Mouse (Mus musculus) cerebellum, postnatal 4 days (tissue): ENCODE data around the gene Maob.

Experiments used
- DNase-seq, 2 experiments: peaks; one replicate each; pipeline ENCODE4 v3.0.0; 2022; ENCODE audit warnings: low spot score in 2 of 2, mixed read lengths in 1 of 2

Maob gene

GRCm38 (mm10) chrX:16817261-16817769 is at the start of gene Maob:
Gene Maob, minus strand, starts transcription at chrX:16817366.
- peak in 1 of 2 experiments; percentile 6 for DNase-seq

GRCm38 (mm10) chrX:16860244-16860643 is 43.1 kb upstream of the Maob start:
- DNase-seq: no peak

DNA sequence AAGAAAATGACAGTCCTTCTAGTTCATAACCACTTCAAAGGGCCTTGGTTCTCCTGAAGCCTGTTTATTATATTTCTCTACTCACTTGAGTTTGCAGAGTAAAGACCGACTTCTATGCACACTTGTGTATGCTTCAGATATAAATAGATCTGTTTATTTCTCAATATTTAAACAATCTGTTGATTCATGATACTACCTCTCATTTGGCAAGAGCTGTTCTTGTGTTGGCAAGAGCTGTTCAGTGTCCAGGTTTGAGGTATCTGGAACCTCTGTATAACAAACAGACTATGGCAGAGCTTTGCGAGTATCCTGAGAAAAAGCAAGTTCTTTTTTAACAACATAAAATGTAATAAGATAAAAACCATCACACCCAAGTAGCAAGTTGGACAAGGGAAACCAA is 28.9 kb upstream of the Maob start:
- DNase-seq: no peak

- no peak for DNase-seq
Observed at GRCm38 (mm10) chrX:16841443-16841842, 24.3 kb upstream of the Maob start.

DNA sequence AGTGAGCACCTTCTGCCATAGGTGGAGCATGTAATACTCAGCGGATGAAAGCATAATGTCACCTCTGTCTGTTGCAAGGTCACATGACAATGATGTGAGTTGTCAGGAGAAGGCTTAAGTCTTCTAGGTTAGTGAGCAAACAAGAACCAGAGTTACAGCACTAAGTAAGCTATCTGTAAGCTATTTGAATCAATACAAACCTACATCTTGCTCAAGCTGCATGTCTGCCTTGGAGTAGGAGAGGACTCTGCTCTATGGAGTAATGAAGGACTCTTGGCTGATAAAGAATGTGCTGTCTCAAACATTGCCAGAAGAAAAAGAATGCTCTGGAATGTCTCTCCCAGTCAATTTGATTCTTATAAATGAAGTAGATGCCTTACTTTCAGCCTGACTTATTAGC is 20.1 kb upstream of the Maob start:
- no peak for DNase-seq

DNA sequence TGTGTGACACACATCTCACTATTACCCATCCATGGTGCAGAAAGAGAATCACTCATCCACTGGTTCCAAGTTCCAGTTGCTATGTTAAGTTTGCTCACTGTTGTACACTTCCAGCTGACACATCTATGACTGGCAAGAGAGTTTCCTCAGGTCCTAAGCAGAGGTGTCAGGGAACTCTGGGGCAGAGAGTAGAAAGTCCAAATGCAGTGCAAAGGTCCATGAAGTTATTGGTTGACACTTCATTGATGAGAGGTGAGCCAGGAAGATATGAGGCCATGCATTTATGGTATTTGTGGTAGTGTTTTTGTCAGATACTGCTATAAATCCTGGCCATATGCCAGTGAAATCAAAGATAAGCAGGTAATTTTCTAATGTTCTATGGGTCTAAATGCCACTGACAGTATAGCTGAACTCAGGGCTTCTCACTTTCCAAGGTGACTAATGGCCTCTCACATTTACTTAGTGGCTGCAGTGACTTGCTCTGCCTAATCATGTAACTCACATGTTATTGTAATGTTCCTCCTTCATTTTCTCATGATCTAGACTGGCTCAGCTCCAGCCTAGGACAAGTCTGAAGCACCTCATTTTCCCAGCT is 19.4 kb upstream of the Maob start:
- no peak for DNase-seq

- DNase-seq: no peak
Observed at GRCm38 (mm10) chrX:16826028-16826427, 8.9 kb upstream of the Maob start.

- no peak for DNase-seq
Observed at GRCm38 (mm10) chrX:16815965-16816364, 1.2 kb downstream of the Maob start.

- no peak for DNase-seq
Observed at GRCm38 (mm10) chrX:16812080-16812479, 5.1 kb downstream of the Maob start.

DNA sequence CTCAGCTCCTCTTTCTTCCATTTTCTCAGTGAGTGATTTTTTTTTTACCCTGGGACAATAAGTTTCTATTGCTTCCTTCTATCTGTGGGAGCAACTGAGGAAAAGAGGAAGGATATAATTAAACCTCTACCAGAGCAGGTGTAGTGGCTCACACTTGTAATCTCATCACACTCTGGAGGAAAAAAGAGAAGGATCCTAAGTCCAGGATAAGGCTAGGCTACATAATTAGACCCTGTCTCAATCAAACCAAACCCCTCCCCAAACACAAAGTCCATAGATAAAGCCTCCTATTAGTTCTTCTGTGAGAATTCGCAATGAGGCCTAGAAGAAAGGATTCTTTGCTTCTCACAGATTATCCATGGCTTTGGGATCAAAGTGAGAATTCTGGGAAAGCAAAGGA is 49.7 kb downstream of the Maob start:
- DNase-seq: no peak

DNA sequence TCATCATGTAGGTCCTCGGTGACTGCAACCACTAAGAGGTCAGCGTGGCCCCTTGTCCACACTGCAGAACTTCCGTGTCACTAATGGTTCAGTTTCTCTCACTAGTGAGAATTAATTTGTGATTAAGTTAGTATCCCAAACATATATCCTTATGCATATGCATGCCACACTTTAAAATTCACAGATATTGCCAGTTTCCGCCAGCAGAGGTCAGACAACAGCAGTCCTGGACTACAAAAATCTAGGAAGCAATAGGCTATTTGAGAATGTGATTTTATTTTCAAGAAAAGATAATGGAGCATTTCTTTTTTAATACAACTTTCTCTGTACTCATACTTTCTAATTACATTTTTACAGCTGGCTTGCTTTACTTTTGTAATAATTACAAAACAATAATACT is 51.0 kb downstream of the Maob start:
- peak in 1 of 2 experiments; percentile 19 for DNase-seq

GRCm38 (mm10) chrX:16761430-16761829 is 55.7 kb downstream of the Maob start:
- DNase-seq: no peak

DNA sequence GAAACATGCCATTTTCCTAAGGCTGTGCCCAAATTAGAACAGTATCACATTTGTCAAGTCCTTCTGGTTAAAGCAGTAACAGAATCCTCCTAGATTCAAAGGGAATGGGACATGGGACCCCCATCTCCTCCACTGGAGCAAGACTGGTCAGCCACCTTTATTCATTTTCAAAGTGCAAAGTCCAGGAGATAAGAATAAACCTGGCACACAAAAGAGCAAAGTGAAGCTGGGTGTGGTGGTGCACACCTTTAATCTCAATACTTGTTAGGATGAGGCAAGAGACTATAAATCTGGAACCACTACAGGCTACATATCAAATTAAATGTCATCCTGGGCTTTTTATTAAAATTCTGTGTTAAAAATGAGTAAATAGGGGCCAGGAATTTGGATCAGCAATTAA is 62.4 kb downstream of the Maob start:
- DNase-seq: no peak

DNA sequence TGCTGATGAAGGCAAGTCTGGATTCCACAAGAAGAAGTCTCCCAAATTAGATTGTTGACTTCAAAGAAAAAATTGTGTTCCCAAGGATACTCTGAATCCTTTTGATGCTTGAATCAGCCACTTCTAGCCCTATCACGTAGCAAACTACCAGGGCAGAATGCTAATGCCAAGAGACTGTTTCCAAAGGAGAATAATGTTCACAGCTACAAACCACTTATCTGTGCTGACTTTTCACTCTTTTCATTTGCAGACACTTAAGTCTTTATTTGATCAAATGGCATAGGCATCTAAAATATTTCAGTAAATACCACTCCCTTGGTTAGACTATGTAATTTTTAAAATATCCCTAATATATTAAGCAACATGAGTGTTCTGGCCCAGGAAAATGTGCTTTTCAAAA is 68.2 kb downstream of the Maob start:
- no peak for DNase-seq

DNA sequence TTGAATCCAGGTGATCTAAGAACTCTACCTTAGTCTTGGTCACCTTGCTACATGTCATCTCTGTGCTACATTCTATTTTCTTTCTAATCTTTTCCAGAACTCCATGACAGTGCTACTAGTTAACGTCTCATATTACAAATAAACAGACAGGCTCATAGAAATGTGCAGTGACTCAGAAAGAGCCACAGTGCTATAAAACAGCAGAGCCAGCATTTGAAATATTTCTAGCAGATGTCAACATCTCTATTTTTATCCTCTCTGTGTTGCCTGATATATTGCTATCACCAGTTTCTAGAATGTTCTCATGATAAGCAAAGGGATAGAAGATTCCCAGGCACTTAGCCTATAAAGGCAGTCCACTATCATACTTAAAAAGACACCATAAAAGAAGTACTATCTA is 103.1 kb downstream of the Maob start:
- no peak for DNase-seq

DNA sequence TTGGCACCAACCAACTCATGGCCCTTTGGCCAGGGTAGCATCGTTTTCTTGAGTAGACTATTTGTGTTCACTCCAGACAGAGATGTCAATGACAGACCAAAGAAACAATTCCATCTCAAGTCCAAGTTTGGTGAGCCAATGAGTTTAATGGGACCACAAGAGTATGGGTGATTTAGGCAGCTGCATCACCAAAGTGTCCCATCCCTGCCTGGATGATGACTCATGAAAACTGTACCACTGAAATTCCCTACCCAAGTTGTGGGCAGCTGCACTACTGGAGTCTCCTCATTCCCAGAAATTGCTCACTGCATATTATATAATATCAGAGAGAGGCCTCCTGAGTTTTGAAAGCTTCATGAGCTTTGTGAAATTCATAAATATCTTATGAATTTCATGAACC is 111.1 kb downstream of the Maob start:
- DNase-seq: no peak
